8 mouse cellular contexts compared by ENCODE assay signal in genomic region chr11:58331546-58331945, GRCm38 (mm10). TPM values are rescaled to one million over a fixed set of nuclear protein-coding genes. Genes with fewer than 3 reads are reported as not detected.
DNase-seq lines count a peak whose midpoint lies in the region; ATAC-seq and TF ChIP-seq lines count a peak whose summit lies in the region.

No protein-coding gene starts in this region.

- no peak for TF ChIP-seq EP300 in MEL (IDR thresholded peaks at IDR 0.05; ENCODE audit: low read depth in 1 of 2, low read length in 2 of 2)
- TF ChIP-seq EP300 in heart, postnatal 0 days (IDR thresholded peaks at IDR 0.05; ENCODE audit: low read depth) = no peak

- TF ChIP-seq RAD21 in MEL (IDR thresholded peaks at IDR 0.05; ENCODE audit: low read depth, low read length) = no peak

- H3K4me2 ChIP-seq in heart, embryonic 14.5 days (ENCODE audit: low read length) = peak overlapping the region; percentile 85
- H3K4me2 ChIP-seq in heart, postnatal 0 days (ENCODE audit: low read depth, low read length) = peak overlapping the region; percentile 76

- H3K9ac ChIP-seq in heart, embryonic 14.5 days (ENCODE audit: low read length) = peak overlapping the region; percentile 88
- H3K9ac ChIP-seq in MEL (ENCODE audit: control insufficient read depth, low read depth, low read length, poor library complexity, severe bottlenecking) = peak overlapping the region; percentile 90
- H3K9ac ChIP-seq in heart, postnatal 0 days (replicated peaks; ENCODE audit: low read depth, low read length) = peak overlapping the region; percentile 84

- H3K79me2 ChIP-seq in MEL (ENCODE audit: control insufficient read depth, insufficient read depth, low read length, poor library complexity) = peaks cover 36% of the 10 kb centered on the region

- H3K9me3 ChIP-seq in heart, embryonic 14.5 days (ENCODE audit: control insufficient read depth, low read length) = no peaks in the 10 kb centered on the region
- no peaks in the 10 kb centered on the region for H3K9me3 ChIP-seq in MEL (replicated peaks; ENCODE audit: insufficient read depth, low read length)
- peaks cover 3% of the 10 kb centered on the region; the same call in 1 of the 2 replicates for H3K9me3 ChIP-seq in heart, postnatal 0 days (replicated peaks; ENCODE audit: control insufficient read depth, low read length)
- H3K9me3 ChIP-seq in midbrain, embryonic 10.5 days (replicated peaks) = no peaks in the 10 kb centered on the region

- peaks cover 11 to 25% of the 10 kb centered on the region in 2 experiments for H3K4me1 ChIP-seq in heart, embryonic 14.5 days (ENCODE audit: control insufficient read depth in 2 of 2, insufficient read depth in 2 of 2, low read length in 2 of 2)
- peaks cover 3 to 21% of the 10 kb centered on the region in 2 experiments; a peak in 3 of 4 replicates for H3K4me1 ChIP-seq in MEL (ENCODE audit: control insufficient read depth in 1 of 2, insufficient read depth in 2 of 2, low read length in 2 of 2)
- peaks cover 40% of the 10 kb centered on the region for H3K4me1 ChIP-seq in heart, postnatal 0 days (ENCODE audit: control insufficient read depth, insufficient read depth)
- peaks cover 32% of the 10 kb centered on the region for H3K4me1 ChIP-seq in midbrain, embryonic 10.5 days

- H3K4me3 ChIP-seq in heart, embryonic 14.5 days (ENCODE audit: control insufficient read depth in 1 of 2, insufficient read depth in 1 of 2, low read depth in 1 of 2, low read length in 2 of 2) = peak overlapping the region; percentile 69 to 95
- H3K4me3 ChIP-seq in MEL (ENCODE audit: control insufficient read depth in 1 of 2, insufficient read depth in 1 of 2, low read depth in 2 of 2, low read length in 2 of 2) = peak overlapping the region; percentile 84 to 87; a peak in 3 of 4 replicates
- peak overlapping the region; percentile 83 for H3K4me3 ChIP-seq in heart, postnatal 0 days (ENCODE audit: low read depth, low read length)
- peak overlapping the region; percentile 77 for H3K4me3 ChIP-seq in midbrain, embryonic 10.5 days

- ATAC-seq in heart, embryonic 14.5 days (ENCODE audit: insufficient number of reproducible peaks, insufficient read depth, low FRiP score, low read depth) = no peak
- ATAC-seq in heart, postnatal 0 days (ENCODE audit: insufficient read depth, low read depth) = no peak
- no peak for ATAC-seq in erythroid progenitor cell, adult 5-6 weeks (replicated peaks; ENCODE audit: low FRiP score, poor library complexity, severe bottlenecking)

- TF ChIP-seq POLR2A in MEL (IDR thresholded peaks at IDR 0.05; ENCODE audit: control insufficient read depth in 1 of 2, insufficient read depth in 1 of 2, low read depth in 1 of 2, low read length in 2 of 2, poor library complexity in 1 of 2) = no peak

- WGBS in heart, embryonic 14.5 days = 79% methylated on average over 6 of the region's 6 CpGs
- 74% methylated on average over 6 of the region's 6 CpGs for WGBS in heart, postnatal 0 days
- WGBS in midbrain, embryonic 10.5 days = 89% methylated on average over 6 of the region's 6 CpGs

- H3K27me3 ChIP-seq in heart, embryonic 14.5 days (ENCODE audit: control insufficient read depth, insufficient read depth, low read length) = no peaks in the 10 kb centered on the region
- no peaks in the 10 kb centered on the region for H3K27me3 ChIP-seq in MEL (ENCODE audit: control insufficient read depth in 1 of 2, insufficient read depth in 2 of 2, low read length in 2 of 2)
- no peaks in the 10 kb centered on the region for H3K27me3 ChIP-seq in heart, postnatal 0 days (ENCODE audit: control insufficient read depth, insufficient read depth, low read length)
- no peaks in the 10 kb centered on the region for H3K27me3 ChIP-seq in midbrain, embryonic 10.5 days (ENCODE audit: low read depth, poor library complexity, severe bottlenecking)

- no peak overlapping the region for H3K27ac ChIP-seq in heart, embryonic 14.5 days (replicated peaks in 1 of 2; ENCODE audit: control insufficient read depth in 1 of 2, insufficient read depth in 1 of 2, low read depth in 2 of 2, low read length in 2 of 2)
- no peak overlapping the region for H3K27ac ChIP-seq in MEL (ENCODE audit: control insufficient read depth, low read depth, low read length)
- peak overlapping the region; percentile 70; the same call in 1 of the 2 replicates for H3K27ac ChIP-seq in heart, postnatal 0 days (ENCODE audit: low read depth)
- peak overlapping the region; percentile 96 for H3K27ac ChIP-seq in midbrain, embryonic 10.5 days (replicated peaks)

- DNase-seq in heart, adult 18-20 months = no peak
- DNase-seq in MEL (ENCODE audit: low read depth, low spot score) = no peak
- DNase-seq in heart, postnatal 0 days (ENCODE audit: low spot score) = no peak
- no peak for DNase-seq in midbrain, embryonic 10.5 days (ENCODE audit: low spot score)
- DNase-seq in kidney, adult 18-20 months = no peak
- no peak for DNase-seq in urinary bladder, postnatal 4 days (ENCODE audit: low spot score in 2 of 2)

- TF ChIP-seq CTCF in MEL (IDR thresholded peaks at IDR 0.05 in 2 of 3, conservative IDR thresholded peaks at IDR 0.05 in 1 of 3; ENCODE audit: control insufficient read depth in 1 of 3, insufficient read depth in 1 of 3, low read depth in 2 of 3, low read length in 3 of 3, poor library complexity in 1 of 3, severe bottlenecking in 1 of 3) = no peak
- no peak for TF ChIP-seq CTCF in heart, postnatal 0 days (IDR thresholded peaks at IDR 0.05; ENCODE audit: low read depth)

- H3K36me3 ChIP-seq in heart, embryonic 14.5 days (ENCODE audit: control insufficient read depth, insufficient read depth, low read length) = peaks cover 38% of the 10 kb centered on the region
- H3K36me3 ChIP-seq in MEL (ENCODE audit: control insufficient read depth in 1 of 2, insufficient read depth in 2 of 2, low read length in 2 of 2) = peaks cover 6 to 23% of the 10 kb centered on the region in 2 experiments
- peaks cover 25% of the 10 kb centered on the region for H3K36me3 ChIP-seq in heart, postnatal 0 days (replicated peaks; ENCODE audit: control insufficient read depth, insufficient read depth, low read length)
- H3K36me3 ChIP-seq in midbrain, embryonic 10.5 days = peaks cover 62% of the 10 kb centered on the region

RNA-seq across cellular contexts. Expression of gene Sh3bp5l, which starts 1.0 kb away (rescaled TPM):
- polyA plus RNA-seq in heart, embryonic 14.5 days (2014; fragmentation: Nextera tagmentation; extraction: Ambion mirVana) = 19.2 and 19.5 TPM in 2 replicates
- 10 to 100 TPM; 27.7 to 30.0 TPM for total RNA-seq in heart, adult 18-20 months (2021)
- 27.3 and 31.7 TPM in 2 replicates for total RNA-seq in MEL (2012; rRNA removed)
- 10 to 100 TPM in 1 of 2 experiments, not detected in 1; 32.8 TPM for polyA plus RNA-seq in MEL (2012; ENCODE audit: insufficient read depth in 1 of 2, insufficient read length in 2 of 2, low read depth in 1 of 2, low replicate concordance in 2 of 2, missing spikeins in 1 of 2)
- 30.2 and 42.9 TPM in 2 replicates for total RNA-seq in heart, postnatal 0 days (2014; rRNA removed; ENCODE audit: low replicate concordance)
- 28.2 and 29.5 TPM in 2 replicates for polyA plus RNA-seq in heart, postnatal 0 days (2015; fragmentation: Nextera tagmentation; extraction: Ambion mirVana)
- polyA plus RNA-seq in midbrain, embryonic 10.5 days (2016; fragmentation: Nextera tagmentation; extraction: Ambion mirVana) = 46.3 and 53.4 TPM in 2 replicates
- 10.5 and 13.3 TPM in 2 replicates for total RNA-seq in erythroid progenitor cell, adult 5-6 weeks (2015; ENCODE audit: low replicate concordance)
- 19.8 and 118 TPM in 2 replicates for total RNA-seq in erythroid progenitor cell, adult 5-6 weeks (2017; ENCODE audit: low replicate concordance)

RNA-seq across cellular contexts. Expression of gene Zfp672, which starts 1.4 kb away (rescaled TPM):
- 33.9 and 38.4 TPM in 2 replicates for polyA plus RNA-seq in heart, embryonic 14.5 days (2014; fragmentation: Nextera tagmentation; extraction: Ambion mirVana)
- total RNA-seq in heart, adult 18-20 months (2021) = 10 to 100 TPM; 35.2 to 42.4 TPM
- 27.2 and 39.5 TPM in 2 replicates for total RNA-seq in MEL (2012; rRNA removed)
- 10 to 100 TPM in 1 of 2 experiments, not detected in 1; 22.6 TPM for polyA plus RNA-seq in MEL (2012; ENCODE audit: insufficient read depth in 1 of 2, insufficient read length in 2 of 2, low read depth in 1 of 2, low replicate concordance in 2 of 2, missing spikeins in 1 of 2)
- 31.4 and 62.4 TPM in 2 replicates for total RNA-seq in heart, postnatal 0 days (2014; rRNA removed; ENCODE audit: low replicate concordance)
- 53.5 and 60.8 TPM in 2 replicates for polyA plus RNA-seq in heart, postnatal 0 days (2015; fragmentation: Nextera tagmentation; extraction: Ambion mirVana)
- 25.1 and 29.2 TPM in 2 replicates for polyA plus RNA-seq in midbrain, embryonic 10.5 days (2016; fragmentation: Nextera tagmentation; extraction: Ambion mirVana)
- 75.3 and 80.5 TPM in 2 replicates for total RNA-seq in erythroid progenitor cell, adult 5-6 weeks (2015; ENCODE audit: low replicate concordance)
- total RNA-seq in erythroid progenitor cell, adult 5-6 weeks (2017; ENCODE audit: low replicate concordance) = 27.6 and 39.9 TPM in 2 replicates

RNA-seq across cellular contexts. Expression of gene Zfp692, which starts 24.7 kb away (rescaled TPM):
- 6.9 and 7.6 TPM in 2 replicates for polyA plus RNA-seq in heart, embryonic 14.5 days (2014; fragmentation: Nextera tagmentation; extraction: Ambion mirVana)
- total RNA-seq in heart, adult 18-20 months (2021) = 1 to 10 TPM; 2.5 to 4.4 TPM
- 16.0 and 25.7 TPM in 2 replicates for total RNA-seq in MEL (2012; rRNA removed)
- 10 to 100 TPM in 1 of 2 experiments, not detected in 1; 38.0 TPM for polyA plus RNA-seq in MEL (2012; ENCODE audit: insufficient read depth in 1 of 2, insufficient read length in 2 of 2, low read depth in 1 of 2, low replicate concordance in 2 of 2, missing spikeins in 1 of 2)
- 8.2 and 12.6 TPM in 2 replicates for total RNA-seq in heart, postnatal 0 days (2014; rRNA removed; ENCODE audit: low replicate concordance)
- polyA plus RNA-seq in heart, postnatal 0 days (2015; fragmentation: Nextera tagmentation; extraction: Ambion mirVana) = 4.9 and 5.0 TPM in 2 replicates
- polyA plus RNA-seq in midbrain, embryonic 10.5 days (2016; fragmentation: Nextera tagmentation; extraction: Ambion mirVana) = 25.9 and 26.8 TPM in 2 replicates
- 4.6 and 17.7 TPM in 2 replicates for total RNA-seq in erythroid progenitor cell, adult 5-6 weeks (2015; ENCODE audit: low replicate concordance)
- 17.1 and 19.1 TPM in 2 replicates for total RNA-seq in erythroid progenitor cell, adult 5-6 weeks (2017; ENCODE audit: low replicate concordance)

RNA-seq across cellular contexts. Expression of gene Lypd8, which starts 47.3 kb away (rescaled TPM):
- polyA plus RNA-seq in heart, embryonic 14.5 days (2014; fragmentation: Nextera tagmentation; extraction: Ambion mirVana) = not detected in 2 replicates
- total RNA-seq in heart, adult 18-20 months (2021) = not detected
- total RNA-seq in MEL (2012; rRNA removed) = 0.19 TPM in 1 of 2 replicates, not detected in the other
- under 1 TPM in 1 of 2 experiments, not detected in 1; 0.31 TPM for polyA plus RNA-seq in MEL (2012; ENCODE audit: insufficient read depth in 1 of 2, insufficient read length in 2 of 2, low read depth in 1 of 2, low replicate concordance in 2 of 2, missing spikeins in 1 of 2)
- not detected in 2 replicates for total RNA-seq in heart, postnatal 0 days (2014; rRNA removed; ENCODE audit: low replicate concordance)
- 0.12 TPM in 1 of 2 replicates, not detected in the other for polyA plus RNA-seq in heart, postnatal 0 days (2015; fragmentation: Nextera tagmentation; extraction: Ambion mirVana)
- polyA plus RNA-seq in midbrain, embryonic 10.5 days (2016; fragmentation: Nextera tagmentation; extraction: Ambion mirVana) = not detected in 2 replicates
- total RNA-seq in erythroid progenitor cell, adult 5-6 weeks (2015; ENCODE audit: low replicate concordance) = not detected in 2 replicates
- total RNA-seq in erythroid progenitor cell, adult 5-6 weeks (2017; ENCODE audit: low replicate concordance) = not detected in 2 replicates

RNA-seq across cellular contexts. Expression of gene 4930438A08Rik, which starts 56.9 kb away (rescaled TPM):
- polyA plus RNA-seq in heart, embryonic 14.5 days (2014; fragmentation: Nextera tagmentation; extraction: Ambion mirVana) = not detected in 2 replicates
- not detected for total RNA-seq in heart, adult 18-20 months (2021)
- not detected in 2 replicates for total RNA-seq in MEL (2012; rRNA removed)
- not detected for polyA plus RNA-seq in MEL (2012; ENCODE audit: insufficient read depth in 1 of 2, insufficient read length in 2 of 2, low read depth in 1 of 2, low replicate concordance in 2 of 2, missing spikeins in 1 of 2)
- total RNA-seq in heart, postnatal 0 days (2014; rRNA removed; ENCODE audit: low replicate concordance) = not detected in 2 replicates
- not detected in 2 replicates for polyA plus RNA-seq in heart, postnatal 0 days (2015; fragmentation: Nextera tagmentation; extraction: Ambion mirVana)
- not detected in 2 replicates for polyA plus RNA-seq in midbrain, embryonic 10.5 days (2016; fragmentation: Nextera tagmentation; extraction: Ambion mirVana)
- 4.3 and 10.9 TPM in 2 replicates for total RNA-seq in erythroid progenitor cell, adult 5-6 weeks (2015; ENCODE audit: low replicate concordance)
- total RNA-seq in erythroid progenitor cell, adult 5-6 weeks (2017; ENCODE audit: low replicate concordance) = 2.7 and 9.5 TPM in 2 replicates

Comparison
In these comparisons a context has a peak if more than half of its experiments do, and no peak if none do; other contexts are left out.
1. H3K27ac ChIP-seq: peak in heart, postnatal 0 days (single experiment) and midbrain, embryonic 10.5 days (single experiment); none in heart, embryonic 14.5 days (0 of 2) and MEL (single experiment).
2. Peak in every context shown above with its lines, with median percentiles within 50 percentile points of each other: H3K4me3 ChIP-seq and H3K9ac ChIP-seq.